Mouse (Mus musculus) kidney, adult 2 months (tissue): Measurements from ENCODE around the gene Helz2. TPM values are rescaled to one million over a fixed set of nuclear protein-coding genes. Genes with fewer than 3 reads are reported as not detected.

Experiments used
- DNase-seq: peaks from one replicate; pipeline ENCODE4 v3.0.0; 2021
- H3K27ac ChIP-seq: fragments of 200-500 bp; 2 replicates; pipeline ENCODE4 v1.5.1; 2012; ENCODE audit warnings: low read depth, low read length, control low read depth, inconsistent platforms; ENCODE audit not compliant: insufficient read depth
- H3K27me3 ChIP-seq: fragments of 200-500 bp; replicated peaks from 2 replicates; pipeline ENCODE4 v1.6.1; 2012; ENCODE audit warnings: mild to moderate bottlenecking, moderate library complexity, low read length, inconsistent platforms; ENCODE audit not compliant: control insufficient read depth, insufficient read depth
- H3K36me3 ChIP-seq: fragments of 200-500 bp; 2 replicates; pipeline ENCODE4 v1.6.1; 2012; ENCODE audit warnings: mild to moderate bottlenecking, moderate library complexity, low read length, inconsistent platforms; ENCODE audit not compliant: control insufficient read depth, insufficient read depth
- H3K4me1 ChIP-seq: fragments of 200-500 bp; 2 replicates; pipeline ENCODE4 v1.6.1; 2011; ENCODE audit warnings: low read length; ENCODE audit not compliant: control insufficient read depth, insufficient read depth
- H3K4me3 ChIP-seq: fragments of 200-500 bp; 2 replicates; pipeline ENCODE4 v1.5.1; 2011; ENCODE audit warnings: mild to moderate bottlenecking, low read depth, low read length, control low read depth; ENCODE audit not compliant: insufficient read depth
- CTCF ChIP-seq: fragments of 200-500 bp; conservative IDR thresholded peaks from 2 replicates; pipeline ENCODE4 v1.5.1; 2011; ENCODE audit warnings: low read depth, mild to moderate bottlenecking, control low read depth, low read length, moderate library complexity, mixed read lengths; ENCODE audit not compliant: insufficient read depth, insufficient read length
- POLR2A ChIP-seq: fragments of 200-500 bp; IDR thresholded peaks from one replicate; pipeline ENCODE4 v1.6.1; 2011; ENCODE audit warnings: low read depth, low read length, control low read depth
- WGBS: fragments of 180-500 bp; shearing (Covaris S2); methylation state at CpG from one replicate; pipeline ENCODE4 v1.1.7; 2018; 5-methylcytosine and 5-hydroxymethylcytosine counted together
- polyA plus RNA-seq: library from polyadenylated mRNA; depleted of rRNA; stranded (reverse); fragments of >200 nt; gene quantifications from 2 replicates; pipeline ENCODE4 v1.2.3, GENCODE M21; 2012

Gene Helz2
- polyA plus RNA-seq, 1 experiment = 17.5 TPM

- Histone ChIP-seq H3K4me3 (peak overlapping the region; percentile 59; the same call in 1 of the 2 replicates), H3K27ac (no peak overlapping the region), H3K27me3 (no peaks in the 10 kb centered on the region), H3K4me1 (no peaks in the 10 kb centered on the region), H3K36me3 (no peaks in the 10 kb centered on the region)
- no peak for DNase-seq
- WGBS = 62% methylated on average over 2 of the region's 2 CpGs
- TF ChIP-seq POLR2A (no peak), CTCF (no peak)
These were observed 3.0 kb downstream of the Helz2 start for GRCm38 (mm10) chr2:181238861-181239260.

DNA sequence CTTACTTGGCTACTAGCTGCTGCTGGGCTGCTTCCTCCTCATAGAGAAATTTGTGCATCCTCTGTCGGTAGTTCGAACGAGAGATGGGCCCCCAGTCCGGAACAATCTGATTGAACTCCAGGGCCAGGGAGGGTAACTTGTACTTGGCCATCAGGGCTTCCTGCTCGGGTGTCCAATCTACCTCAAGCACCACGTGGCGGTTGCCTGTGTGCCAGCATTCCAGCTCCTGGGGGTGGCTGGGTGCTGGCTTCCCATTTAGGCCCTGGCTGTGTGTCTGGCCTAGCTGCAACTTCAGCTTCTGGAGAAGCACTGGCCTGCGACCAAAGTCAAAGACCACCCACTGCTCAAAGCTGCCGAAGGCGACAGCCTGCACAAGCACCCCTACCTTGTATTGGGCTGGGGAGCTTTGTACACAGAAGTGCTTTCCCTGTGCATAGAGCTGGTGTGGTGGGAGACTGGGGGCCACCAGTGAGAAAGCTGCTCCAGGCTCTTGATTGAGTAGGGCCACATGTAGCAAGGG lies 3.7 kb downstream of the Helz2 start:
- H3K4me3 ChIP-seq = no peak overlapping the region
- no peaks in the 10 kb centered on the region for H3K36me3 ChIP-seq
- no peaks in the 10 kb centered on the region for H3K4me1 ChIP-seq
- no peaks in the 10 kb centered on the region for H3K27me3 ChIP-seq
- WGBS = 63% methylated on average over 10 of the region's 10 CpGs
- peak; percentile 37 for DNase-seq
- TF ChIP-seq POLR2A (no peak), CTCF (no peak)
- no peak overlapping the region for H3K27ac ChIP-seq

DNA sequence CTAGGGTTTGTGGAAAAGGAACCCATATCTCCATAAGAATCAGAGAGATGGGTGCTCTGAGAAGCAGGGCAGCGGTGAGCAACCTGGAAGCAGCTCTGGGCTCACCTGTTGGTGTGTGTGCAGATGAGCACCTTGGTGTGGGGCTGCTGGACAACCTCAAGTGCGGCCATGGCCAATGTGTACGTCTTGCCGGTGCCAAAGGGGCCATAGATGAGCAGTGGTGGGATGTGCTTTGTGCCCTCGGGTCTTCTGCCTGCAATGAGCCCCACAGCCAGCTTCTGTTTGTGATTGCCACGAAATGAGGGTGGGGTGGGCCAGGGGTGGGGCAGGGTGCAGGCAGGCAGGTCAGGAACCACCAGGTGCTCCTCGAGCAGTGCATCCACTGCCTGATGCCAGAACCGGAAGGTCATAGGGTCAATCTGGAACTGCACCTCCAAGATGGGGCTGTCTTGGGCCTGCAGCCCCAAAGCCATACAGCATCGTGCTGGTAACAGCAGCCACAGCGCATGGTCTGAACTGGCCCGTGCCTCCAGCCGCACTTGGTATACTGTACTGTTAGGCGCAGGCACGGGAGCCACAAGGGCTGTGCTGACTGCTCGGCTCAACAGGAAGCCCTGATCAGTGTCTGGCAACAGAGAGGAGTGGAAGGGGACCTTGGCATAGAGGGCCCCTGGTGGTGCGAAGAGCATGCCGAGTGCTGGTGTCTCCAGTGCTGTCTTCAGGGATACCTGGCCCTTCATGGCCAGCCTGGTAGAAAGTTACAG lies 4.4 kb downstream of the Helz2 start:
- no peaks in the 10 kb centered on the region for H3K36me3 ChIP-seq

GRCm38 (mm10) chr2:181235681-181236566 lies 5.9 kb downstream of the Helz2 start:
- Histone ChIP-seq H3K36me3 (no peaks in the 10 kb centered on the region), H3K27me3 (no peaks in the 10 kb centered on the region), H3K4me1 (no peaks in the 10 kb centered on the region), H3K4me3 (no peak overlapping the region), H3K27ac (no peak overlapping the region)
- 83% methylated on average over 23 of the region's 23 CpGs for WGBS
- TF ChIP-seq POLR2A = no peak
- peak; percentile 44 for TF ChIP-seq CTCF
- no peak for DNase-seq

More for the DNA sequence above, 4.4 kb downstream of the Helz2 start:
- H3K27ac ChIP-seq = no peak overlapping the region
- no peaks in the 10 kb centered on the region for H3K4me1 ChIP-seq
- TF ChIP-seq CTCF (no peak), POLR2A (no peak)
- no peaks in the 10 kb centered on the region for H3K27me3 ChIP-seq
- WGBS = 91% methylated on average over 17 of the region's 17 CpGs
- H3K4me3 ChIP-seq = no peak overlapping the region
- DNase-seq = no peak

DNA sequence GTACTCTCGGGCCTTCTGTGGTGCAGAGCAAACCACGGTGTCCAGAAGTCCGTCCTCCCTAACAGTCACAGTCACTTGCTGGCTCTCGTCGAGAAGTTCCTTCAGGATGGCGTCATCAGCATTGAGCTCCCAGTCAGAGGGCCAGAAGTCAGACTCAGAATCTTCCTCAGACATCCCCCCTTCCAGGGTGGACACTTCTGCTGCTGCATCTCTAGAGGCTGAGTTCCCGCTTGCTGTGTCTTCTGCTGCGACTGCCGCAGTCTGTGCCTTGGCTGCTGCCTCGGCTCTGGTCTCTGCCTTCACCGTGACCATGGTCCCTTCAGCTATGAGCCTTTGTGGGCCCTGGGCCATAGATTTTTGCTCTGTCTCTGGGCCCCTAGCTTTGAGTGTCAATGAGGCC lies 7.1 kb downstream of the Helz2 start:
- Histone ChIP-seq H3K36me3 (no peaks in the 10 kb centered on the region), H3K4me3 (no peak overlapping the region), H3K27me3 (no peaks in the 10 kb centered on the region), H3K4me1 (no peaks in the 10 kb centered on the region), H3K27ac (no peak overlapping the region)
- DNase-seq = no peak
- no peak for TF ChIP-seq CTCF
- TF ChIP-seq POLR2A = no peak
- 90% methylated on average over 11 of the region's 11 CpGs for WGBS

- 93% methylated on average over 15 of the region's 15 CpGs for WGBS
- no peak for DNase-seq
- Histone ChIP-seq H3K27ac (no peak overlapping the region), H3K27me3 (no peaks in the 10 kb centered on the region), H3K36me3 (no peaks in the 10 kb centered on the region), H3K4me1 (no peaks in the 10 kb centered on the region), H3K4me3 (no peak overlapping the region)
- TF ChIP-seq CTCF = no peak
- TF ChIP-seq POLR2A = no peak
These were observed 8.4 kb downstream of the Helz2 start for GRCm38 (mm10) chr2:181233443-181233842.

GRCm38 (mm10) chr2:181231171-181231570 lies 10.7 kb downstream of the Helz2 start:
- Histone ChIP-seq H3K4me3 (no peak overlapping the region), H3K27ac (no peak overlapping the region), H3K4me1 (no peaks in the 10 kb centered on the region), H3K36me3 (no peaks in the 10 kb centered on the region), H3K27me3 (no peaks in the 10 kb centered on the region)
- TF ChIP-seq CTCF (no peak), POLR2A (no peak)
- no peak for DNase-seq
- 86% methylated on average over 20 of the region's 20 CpGs for WGBS
